Mouse (Mus musculus) kidney, adult 2 months (tissue): ENCODE measurements around the gene Zdhhc13.

ENCODE experiments used
- CTCF ChIP-seq: fragments of 200-500 bp; conservative IDR thresholded peaks from 2 replicates; pipeline ENCODE4 v1.5.1; 2011; ENCODE audit warnings: low read depth, mild to moderate bottlenecking, control low read depth, low read length, moderate library complexity, mixed read lengths; ENCODE audit not compliant: insufficient read depth, insufficient read length
- POLR2A ChIP-seq: fragments of 200-500 bp; IDR thresholded peaks from one replicate; pipeline ENCODE4 v1.6.1; 2011; ENCODE audit warnings: low read depth, low read length, control low read depth

DNA sequence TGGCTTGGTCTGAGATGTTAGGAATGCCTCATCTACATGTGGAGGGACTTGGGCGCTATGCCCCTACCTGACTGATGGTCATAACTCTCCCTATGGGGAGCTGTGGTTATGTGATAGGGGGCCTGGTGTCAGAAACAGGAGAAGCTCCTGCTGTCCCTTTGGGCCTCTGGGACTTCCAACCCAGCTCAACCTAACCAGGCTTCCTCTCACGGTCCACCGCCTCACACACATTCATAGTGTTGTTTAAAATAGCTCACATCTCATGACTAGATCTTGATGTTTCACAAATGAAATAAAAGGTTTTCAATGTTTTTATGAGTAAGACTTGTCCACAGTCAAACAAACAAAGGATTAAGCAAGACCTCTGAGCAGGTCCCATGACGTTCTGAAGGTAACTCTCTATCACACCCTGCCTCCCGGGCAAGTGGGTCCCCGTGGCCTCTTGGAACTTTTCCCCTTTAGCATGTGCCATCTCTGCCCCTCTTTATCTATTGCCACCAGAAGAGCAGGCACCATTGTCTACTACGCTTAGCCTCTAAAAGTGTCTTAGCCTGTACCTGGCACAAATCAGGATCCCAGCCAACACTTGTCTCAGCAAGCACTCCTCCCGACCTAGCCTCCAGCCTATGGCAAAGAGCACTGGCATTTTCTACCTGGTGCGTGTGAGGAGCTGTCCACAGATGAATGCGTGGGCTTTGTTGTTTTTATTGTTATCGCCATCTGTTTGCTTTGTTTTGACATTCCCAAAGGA lies 3.9 kb upstream of the Zdhhc13 start:
- no peak for TF ChIP-seq CTCF
- no peak for TF ChIP-seq POLR2A
